Mouse (Mus musculus) forebrain, embryonic 11.5 days (tissue): ENCODE measurements at regions not wholly inside any gene's neighbourhood (a gene's known extent, or its start where the extent isn't known, plus 50 kb on each side); places are given as distances from the start of the nearest gene placed in this dataset.
"Not testable (repeated sequence)": the region's sequence is repeated elsewhere in the genome, so short reads cannot be mapped to it uniquely, and the experiment has no call there.

Experiments
- ATAC-seq: fragments of 200-750 bp; cut with Nextera tagmentation; replicated peaks from 2 replicates; pipeline ENCODE4 v1.8.0; 2017; ENCODE audit warnings: moderate TSS enrichment; ENCODE audit not compliant: low FRiP score
- DNase-seq: peaks from one replicate; pipeline ENCODE4 v3.0.0-alpha.2; 2017; ENCODE audit warnings: low spot score
- H3K27ac ChIP-seq: fragments of 300-500 bp; sonication (generic); 2 replicates; pipeline ENCODE4 v1.5.1; 2014; ENCODE audit warnings: low read depth, low read length
- H3K27me3 ChIP-seq: fragments of 300-500 bp; sonication (generic); 2 replicates; pipeline ENCODE4 v1.6.1; 2014; ENCODE audit warnings: mild to moderate bottlenecking, low read length, mixed read lengths; ENCODE audit not compliant: control insufficient read depth, insufficient read depth
- H3K36me3 ChIP-seq: fragments of 300-500 bp; sonication (generic); 2 replicates; pipeline ENCODE4 v1.6.1; 2014; ENCODE audit warnings: mild to moderate bottlenecking, low read length, moderate library complexity, mixed read lengths; ENCODE audit not compliant: control insufficient read depth, insufficient read depth
- H3K4me1 ChIP-seq: fragments of 300-500 bp; sonication (generic); replicated peaks from 2 replicates; pipeline ENCODE4 v1.6.1; 2014; ENCODE audit warnings: low read length, mixed read lengths; ENCODE audit not compliant: control insufficient read depth, insufficient read depth
- H3K4me2 ChIP-seq: fragments of 300-500 bp; sonication (generic); 2 replicates; pipeline ENCODE4 v1.6.1; 2014; ENCODE audit warnings: low read depth, mild to moderate bottlenecking, low read length, moderate library complexity, mixed read lengths; ENCODE audit not compliant: severe bottlenecking
- H3K4me3 ChIP-seq: fragments of 300-500 bp; sonication (generic); 2 replicates; pipeline ENCODE4 v1.5.1; 2014; ENCODE audit warnings: low read depth, low read length
- H3K9ac ChIP-seq: fragments of 300-500 bp; sonication (generic); 2 replicates; pipeline ENCODE4 v1.6.1; 2014; ENCODE audit warnings: low read length
- H3K9me3 ChIP-seq: fragments of 300-500 bp; sonication (generic); 2 replicates; pipeline ENCODE4 v1.6.1; 2016; ENCODE audit warnings: low read length, mixed read lengths; ENCODE audit not compliant: control insufficient read depth
- WGBS: fragments of 180-500 bp; shearing (Covaris S2); extraction: QIAGEN DNeasy Blood & Tissue Kit; methylation state at CpG from one replicate; pipeline ENCODE4 v1.1.7; 2014; 5-methylcytosine and 5-hydroxymethylcytosine counted together

GRCm38 (mm10) chr17:17197229-17197628 is 76.0 kb downstream of the Zfp97 start:
- not testable (repeated sequence) for H3K9ac ChIP-seq, H3K27me3 ChIP-seq, ATAC-seq, H3K4me1 ChIP-seq, H3K9me3 ChIP-seq, DNase-seq, H3K4me2 ChIP-seq, H3K27ac ChIP-seq, H3K36me3 ChIP-seq, H3K4me3 ChIP-seq
- WGBS = 100% methylated on average over 2 of the region's 2 CpGs

GRCm38 (mm10) chr17:17229069-17229468 is 107.9 kb downstream of the Zfp97 start:
- no peak overlapping the region for H3K27ac ChIP-seq
- H3K27me3 ChIP-seq = no peaks in the 10 kb centered on the region
- 31% methylated on average over 2 of the region's 2 CpGs for WGBS
- H3K9ac ChIP-seq = no peak overlapping the region
- H3K4me1 ChIP-seq = no peaks in the 10 kb centered on the region
- no peaks in the 10 kb centered on the region for H3K36me3 ChIP-seq
- H3K4me2 ChIP-seq = no peak overlapping the region
- ATAC-seq (no peak), DNase-seq (no peak)
- H3K4me3 ChIP-seq = no peak overlapping the region
- no peaks in the 10 kb centered on the region for H3K9me3 ChIP-seq

- H3K4me2 ChIP-seq = peak overlapping the region; percentile 49
- not testable (repeated sequence) for H3K27ac ChIP-seq, H3K9me3 ChIP-seq, H3K27me3 ChIP-seq, H3K36me3 ChIP-seq, H3K4me1 ChIP-seq
- WGBS = under 1% methylated on average over 20 of the region's 22 CpGs
- ATAC-seq (peak; percentile 100), DNase-seq (peak; percentile 87)
- peak overlapping the region; percentile 46 for H3K4me3 ChIP-seq
- peak overlapping the region; percentile 55 for H3K9ac ChIP-seq
Observed at GRCm38 (mm10) chr17:17234329-17235185, 113.3 kb downstream of the Zfp97 start.

- DNase-seq = not testable (repeated sequence)
Observed at GRCm38 (mm10) chr17:17235186-17235482, 113.9 kb downstream of the Zfp97 start.

More at GRCm38 (mm10) chr17:17235186-17235482, 113.9 kb downstream of the Zfp97 start:
- under 1% methylated on average over 5 of the region's 5 CpGs for WGBS
- peak overlapping the region; percentile 46 for H3K4me3 ChIP-seq
- not testable (repeated sequence) for H3K9me3 ChIP-seq, H3K27me3 ChIP-seq, H3K36me3 ChIP-seq, H3K4me1 ChIP-seq, H3K27ac ChIP-seq, ATAC-seq
- peak overlapping the region; percentile 49 for H3K4me2 ChIP-seq
- H3K9ac ChIP-seq = peak overlapping the region; percentile 55
